Mouse (Mus musculus) cortical plate, adult 2 months (tissue): ENCODE data around the gene Nat8f4. TPM values are rescaled to one million over a fixed set of nuclear protein-coding genes. Genes with fewer than 3 reads are reported as not detected.
"Not testable (repeated sequence)": the region's sequence is repeated elsewhere in the genome, so short reads cannot be mapped to it uniquely, and the experiment has no call there.

Experiments
- H3K27ac ChIP-seq: fragments of 200-500 bp; 2 replicates; pipeline ENCODE4 v1.5.1; 2012; ENCODE audit warnings: low read length, control low read depth, inconsistent platforms; ENCODE audit not compliant: insufficient read depth
- H3K4me1 ChIP-seq: fragments of 200-500 bp; 2 replicates; pipeline ENCODE4 v1.6.1; 2011; ENCODE audit warnings: low read length; ENCODE audit not compliant: control insufficient read depth, insufficient read depth
- H3K4me3 ChIP-seq: fragments of 200-500 bp; 2 replicates; pipeline ENCODE4 v1.5.1; 2011; ENCODE audit warnings: mild to moderate bottlenecking, low read length, control low read depth; ENCODE audit not compliant: insufficient read depth
- CTCF ChIP-seq: fragments of 200-500 bp; IDR thresholded peaks from 2 replicates; pipeline ENCODE4 v1.5.1; 2011; ENCODE audit warnings: mild to moderate bottlenecking, control low read depth, low read length; ENCODE audit not compliant: insufficient read depth; ENCODE audit errors: extremely low read depth
- POLR2A ChIP-seq: fragments of 200-500 bp; IDR thresholded peaks from 2 replicates; pipeline ENCODE4 v1.6.1; 2011; ENCODE audit warnings: mild to moderate bottlenecking, low read length, control low read depth; ENCODE audit not compliant: insufficient read depth; ENCODE audit errors: extremely low read depth
- polyA plus RNA-seq: library from polyadenylated mRNA; depleted of rRNA; stranded (reverse); fragments of >200 nt; gene quantifications from 2 replicates; pipeline ENCODE4 v1.2.3, GENCODE M21; 2012

Nat8f4 gene
- polyA plus RNA-seq, 1 experiment, result 11.6 TPM

DNA sequence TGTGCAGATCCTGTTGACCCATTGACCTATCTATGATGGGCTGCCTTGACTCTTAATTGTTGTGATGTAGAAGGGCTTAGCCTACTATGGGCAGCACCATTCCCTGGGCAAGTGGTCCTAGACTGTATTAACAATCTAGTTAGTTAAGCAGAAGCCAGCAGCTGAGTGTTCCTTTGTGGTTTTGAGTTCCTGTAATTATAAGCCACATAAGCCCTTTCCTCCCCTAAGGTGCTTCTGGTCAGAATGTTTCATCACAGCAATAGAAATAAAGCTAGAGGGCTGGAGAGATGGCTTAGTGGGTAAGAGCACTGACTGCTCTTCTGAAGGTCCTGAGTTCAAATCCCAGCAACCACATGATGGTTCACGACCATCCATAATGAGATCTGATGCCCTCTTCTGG, 19.0 kb upstream of the Nat8f4 start:
- H3K4me3 ChIP-seq, result no peak overlapping the region
- H3K27ac ChIP-seq, result no peak overlapping the region
- TF ChIP-seq POLR2A, result no peak
- TF ChIP-seq CTCF, result no peak
- no peaks in the 10 kb centered on the region for H3K4me1 ChIP-seq

GRCm38 (mm10) chr6:85919401-85919800, 14.7 kb upstream of the Nat8f4 start:
- Histone ChIP-seq H3K4me1 (no peaks in the 10 kb centered on the region), H3K4me3 (no peak overlapping the region), H3K27ac (no peak overlapping the region)
- TF ChIP-seq CTCF (no peak), POLR2A (no peak)

- H3K27ac ChIP-seq, H3K4me3 ChIP-seq, H3K4me1 ChIP-seq: not testable (repeated sequence)
Measured at GRCm38 (mm10) chr6:85918341-85918740, 13.7 kb upstream of the Nat8f4 start.

- Histone ChIP-seq H3K4me1 (no peaks in the 10 kb centered on the region), H3K4me3 (peak overlapping the region; percentile 49), H3K27ac (no peak overlapping the region)
- TF ChIP-seq CTCF (no peak), POLR2A (no peak)
Measured at GRCm38 (mm10) chr6:85916596-85916995, 11.9 kb upstream of the Nat8f4 start.

GRCm38 (mm10) chr6:85915539-85916513, 11.1 kb upstream of the Nat8f4 start, which contains the start of gene Nat8f1:
TSS of gene Nat8f1 (minus strand) at chr6:85915687.
- not testable (repeated sequence) for H3K4me1 ChIP-seq
- Histone ChIP-seq H3K27ac (peak within 1 kb of the TSS; percentile 83), H3K4me3 (peak within 1 kb of the TSS; percentile 49)
- TF ChIP-seq POLR2A (peak; percentile 19; the same call in 1 of the 2 replicates), CTCF (0 out of 2 replicates have a peak, but pooled peaks have one; percentile 12)

DNA sequence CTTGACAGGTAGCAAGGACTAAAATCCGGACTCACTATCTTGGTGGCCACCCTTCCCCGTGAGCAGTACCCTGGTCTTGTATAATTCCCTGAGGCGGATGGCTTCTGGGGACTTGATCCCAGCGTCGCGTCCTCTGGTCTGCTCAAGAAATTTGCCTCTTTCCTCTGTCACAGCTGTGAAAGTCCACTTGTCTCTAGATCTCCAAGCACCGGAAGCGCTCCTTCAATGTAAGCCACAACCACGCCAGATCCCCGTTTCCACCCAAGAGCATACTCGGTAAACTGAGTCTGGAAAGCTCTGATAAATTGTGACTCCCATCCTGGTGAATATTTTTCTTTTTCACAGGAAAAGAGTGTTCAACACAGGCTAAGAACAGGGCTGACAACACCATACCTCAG, 10.5 kb upstream of the Nat8f4 start:
- Histone ChIP-seq H3K4me1 (no peaks in the 10 kb centered on the region), H3K27ac (peak overlapping the region; percentile 62), H3K4me3 (peak overlapping the region; percentile 49)
- no peak; the same call in 1 of the 2 replicates for TF ChIP-seq POLR2A
- TF ChIP-seq CTCF, result no peak

- no peak within 1 kb of the TSS; the same call in 1 of the 2 replicates for H3K4me3 ChIP-seq
- no peaks in the 10 kb centered on the region for H3K4me1 ChIP-seq
- H3K27ac ChIP-seq, result 0 out of 2 replicates have a peak within 1 kb of the TSS, but pooled peaks have one; percentile 10
- TF ChIP-seq CTCF (no peak), POLR2A (no peak)
Measured at GRCm38 (mm10) chr6:85911587-85911986, 6.9 kb upstream of the Nat8f4 start, which contains the start of gene Tprkb. TSS of gene Tprkb (plus strand) at chr6:85911865.

DNA sequence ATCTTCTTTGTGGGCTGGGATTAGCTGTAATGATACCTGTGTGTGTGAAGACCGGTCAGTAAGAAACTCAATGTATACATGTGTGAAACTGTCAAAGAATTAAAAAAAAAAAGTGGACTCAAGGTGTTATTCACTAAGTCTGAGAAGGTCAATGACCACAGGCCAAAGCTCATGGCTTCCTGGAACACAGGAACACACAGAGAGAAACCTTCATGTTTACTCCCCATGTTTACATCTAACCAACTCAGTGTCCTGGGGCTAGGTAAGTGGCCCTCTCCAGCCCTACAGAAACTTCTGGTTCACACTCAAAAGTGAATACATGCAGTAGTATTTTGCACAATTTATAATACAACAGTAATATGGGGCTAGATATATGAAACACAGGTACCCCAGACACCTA, 5.0 kb upstream of the Nat8f4 start:
- Histone ChIP-seq H3K4me1 (no peaks in the 10 kb centered on the region), H3K4me3 (no peak overlapping the region), H3K27ac (no peak overlapping the region)
- TF ChIP-seq POLR2A (no peak), CTCF (no peak)

GRCm38 (mm10) chr6:85908341-85908740, 3.7 kb upstream of the Nat8f4 start:
- Histone ChIP-seq H3K27ac (0 out of 2 replicates have a peak overlapping the region, but pooled peaks have one; percentile 40), H3K4me1 (no peaks in the 10 kb centered on the region), H3K4me3 (no peak overlapping the region)
- TF ChIP-seq CTCF (no peak), POLR2A (no peak)

DNA sequence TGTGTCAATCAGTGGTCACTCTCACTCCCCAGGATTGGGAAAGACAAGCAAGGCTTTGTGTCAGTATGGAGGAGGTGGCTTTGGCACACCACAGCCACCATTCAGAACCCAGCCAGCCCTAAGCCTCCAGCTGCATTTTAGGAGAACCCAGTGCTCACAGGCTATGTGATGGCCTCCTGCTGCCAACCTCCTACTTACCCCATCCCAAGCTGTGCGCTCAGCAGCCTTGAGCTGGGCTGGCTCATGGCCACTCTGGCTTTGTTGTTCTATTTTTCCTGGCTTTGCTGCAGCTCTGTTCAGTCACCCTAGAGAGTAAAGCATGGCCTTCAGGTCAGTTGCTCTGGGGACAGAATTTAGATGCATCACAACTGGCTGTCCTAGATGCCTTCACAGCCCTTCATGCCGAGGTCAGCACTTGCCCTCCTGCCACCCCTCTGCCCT, 2.2 kb upstream of the Nat8f4 start:
- H3K27ac ChIP-seq, result peak overlapping the region; percentile 40
- not testable (repeated sequence) for H3K4me3 ChIP-seq, H3K4me1 ChIP-seq
